Mouse (Mus musculus): ENCODE data around the gene Cyp3a25.
"Not testable (repeated sequence)": the region's sequence is repeated elsewhere in the genome, so short reads cannot be mapped to it uniquely, and the experiment has no call there.

Cyp3a25 gene

GRCm38 (mm10) chr5:146009509-146009908 is at the start of gene Cyp3a25:
Cyp3a25 (minus strand) TSS chr5:146009618.
- not testable (repeated sequence) for DNase-seq (ENCODE audit: low spot score)

GRCm38 (mm10) chr5:146021136-146021535 is 11.7 kb upstream of the Cyp3a25 start:
- DNase-seq (ENCODE audit: low spot score): no peak

- no peak for DNase-seq (ENCODE audit: low spot score)
These were observed 8.9 kb upstream of the Cyp3a25 start for GRCm38 (mm10) chr5:146018275-146018674.

- no peak for DNase-seq (ENCODE audit: low spot score)
These were observed 1.8 kb upstream of the Cyp3a25 start for GRCm38 (mm10) chr5:146011251-146011650.

DNA sequence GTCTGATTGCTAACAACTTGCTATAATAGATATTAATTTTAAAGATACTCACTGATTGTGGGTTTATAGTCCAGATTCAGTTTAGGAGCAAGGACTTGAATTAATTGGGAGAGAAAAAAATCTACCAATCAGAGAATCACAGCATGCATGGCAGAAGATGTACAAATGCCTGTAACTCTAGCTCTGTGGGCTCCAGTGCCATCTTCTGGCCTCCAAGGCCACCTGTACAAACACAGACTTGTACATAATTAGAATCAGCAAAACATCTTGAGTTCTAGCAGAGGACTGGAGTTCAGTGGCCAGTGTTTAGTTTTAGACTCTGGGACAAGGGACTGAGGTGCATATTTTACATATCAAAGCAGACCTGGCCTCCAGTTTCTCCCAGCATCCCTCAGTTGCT is 42.3 kb downstream of the Cyp3a25 start:
- no peak for DNase-seq (ENCODE audit: low spot score)

All from yolk sac, embryonic 10.5 days (tissue).